Mouse (Mus musculus) G1E (cell line): ENCODE results near the gene Aprt. TPM values are rescaled to one million over a fixed set of nuclear protein-coding genes. Genes with fewer than 3 reads are reported as not detected.

Source experiments
- ATAC-seq: 2 replicates; pipeline ENCODE4 v1.8.0; 2016; ENCODE audit warnings: mild to moderate bottlenecking; ENCODE audit not compliant: insufficient number of reproducible peaks, poor library complexity, low FRiP score, severe bottlenecking; ENCODE audit errors: extremely low read depth
- DNase-seq: peaks from one replicate; pipeline ENCODE4 v3.0.0; 2012; ENCODE audit warnings: low spot score
- H3K27me3 ChIP-seq: 2 replicates; pipeline ENCODE4 v1.6.1; 2012; ENCODE audit warnings: mild to moderate bottlenecking, low read length, inconsistent platforms; ENCODE audit not compliant: insufficient read depth
- H3K36me3 ChIP-seq: replicated peaks from 2 replicates; pipeline ENCODE3; 2012; ENCODE audit warnings: mild to moderate bottlenecking, inconsistent platforms
- H3K4me1 ChIP-seq: 2 replicates; pipeline ENCODE4 v1.6.1; 2012; ENCODE audit warnings: low read depth, low read length, inconsistent platforms, mixed read lengths; ENCODE audit not compliant: insufficient read depth
- H3K4me3 ChIP-seq: 2 replicates; pipeline ENCODE4 v1.5.1; 2012; ENCODE audit warnings: low read depth, mild to moderate bottlenecking, inconsistent platforms, low read length, moderate library complexity, mixed read lengths
- H3K9me3 ChIP-seq: replicated peaks from 2 replicates; pipeline ENCODE4 v1.6.1; 2012; ENCODE audit warnings: inconsistent platforms
- CTCF ChIP-seq: IDR thresholded peaks from 2 replicates; pipeline ENCODE4 v1.5.1; 2012; ENCODE audit warnings: low read depth, low read length, inconsistent platforms, mixed read lengths
- GATA1 ChIP-seq: IDR thresholded peaks from 2 replicates; pipeline ENCODE4 v1.6.1; 2012; ENCODE audit warnings: borderline replicate concordance, low read length, inconsistent platforms, mixed read lengths
- GATA2 ChIP-seq: IDR thresholded peaks from 2 replicates; pipeline ENCODE4 v1.6.1; 2012; ENCODE audit warnings: low read depth, low read length, inconsistent platforms, borderline replicate concordance
- POLR2AphosphoS5 ChIP-seq: IDR thresholded peaks from 2 replicates; pipeline ENCODE4 v1.6.1; 2012; ENCODE audit warnings: low read depth, low read length, inconsistent platforms; ENCODE audit not compliant: insufficient replicate concordance
- TAL1 ChIP-seq: conservative IDR thresholded peaks from 2 replicates; pipeline ENCODE4 v1.6.1; 2012; ENCODE audit warnings: low read depth, low read length, inconsistent platforms, mixed read lengths
- polyA plus RNA-seq: library from polyadenylated mRNA; stranded (reverse); fragments of >175 nt; gene quantifications from 2 replicates; pipeline ENCODE4 v1.2.3, GENCODE M21; 2012
- total RNA-seq, 2 experiments: library from RNA; stranded (forward) in 1 of 2; stranded (reverse) in 1 of 2; fragments of 200-1000 nt in 1 of 2; fragments of >200 nt in 1 of 2; fragmentation: Nextera tagmentation in 1 of 2; gene quantifications; 2 replicates each; pipeline ENCODE4 v1.2.3; 2014 to 2017

The Aprt gene
- total and polyA plus RNA-seq, 3 experiments = 100.0 to 389 (median 112) TPM

GRCm38 (mm10) chr8:122548891-122549439, 27.7 kb downstream of the Aprt start:
- DNase-seq (no peak), ATAC-seq (no peak)
- Histone ChIP-seq H3K36me3 (peaks cover 45% of the 10 kb centered on the region), H3K9me3 (0 out of 2 replicates have a peak, but pooled peaks cover under 1% of the 10 kb centered on the region), H3K27me3 (no peaks in the 10 kb centered on the region), H3K4me1 (peaks cover 78% of the 10 kb centered on the region), H3K4me3 (peak overlapping the region; percentile 86)
- TF ChIP-seq POLR2AphosphoS5 = no peak
- TF ChIP-seq CTCF = no peak
- TF ChIP-seq GATA2 = no peak
- TF ChIP-seq GATA1 = no peak
- TF ChIP-seq TAL1 = no peak

GRCm38 (mm10) chr8:122548331-122548730, 28.4 kb downstream of the Aprt start:
- no peak for TF ChIP-seq TAL1
- TF ChIP-seq CTCF = no peak
- no peak for TF ChIP-seq POLR2AphosphoS5
- TF ChIP-seq GATA2 = no peak
- no peak for TF ChIP-seq GATA1
- DNase-seq = no peak
- H3K4me3 ChIP-seq = peak overlapping the region; percentile 86
- no peaks in the 10 kb centered on the region for H3K27me3 ChIP-seq
- H3K4me1 ChIP-seq = peaks cover 79% of the 10 kb centered on the region
- H3K9me3 ChIP-seq = 0 out of 2 replicates have a peak, but pooled peaks cover 2% of the 10 kb centered on the region
- peaks cover 51% of the 10 kb centered on the region for H3K36me3 ChIP-seq
- ATAC-seq = no peak

- Histone ChIP-seq H3K27me3 (no peaks in the 10 kb centered on the region), H3K4me1 (peaks cover 82% of the 10 kb centered on the region), H3K9me3 (0 out of 2 replicates have a peak, but pooled peaks cover 2% of the 10 kb centered on the region), H3K36me3 (peaks cover 56% of the 10 kb centered on the region), H3K4me3 (peak overlapping the region; percentile 86)
- peak; percentile 86 for DNase-seq
- TF ChIP-seq GATA1 (no peak), GATA2 (no peak), TAL1 (no peak)
- peak; percentile 76 for ATAC-seq
Measured at GRCm38 (mm10) chr8:122547815-122548214, 28.9 kb downstream of the Aprt start.

- TF ChIP-seq CTCF (no peak), TAL1 (no peak), GATA1 (no peak)
- Histone ChIP-seq H3K4me1 (peaks cover 88% of the 10 kb centered on the region), H3K36me3 (peaks cover 65% of the 10 kb centered on the region), H3K27me3 (no peaks in the 10 kb centered on the region), H3K9me3 (0 out of 2 replicates have a peak, but pooled peaks cover 2% of the 10 kb centered on the region), H3K4me3 (peak overlapping the region; percentile 86)
- ATAC-seq (no peak), DNase-seq (no peak)
Measured at GRCm38 (mm10) chr8:122546811-122547453, 29.8 kb downstream of the Aprt start.

- H3K4me1 ChIP-seq = peaks cover 89% of the 10 kb centered on the region
- peaks cover 72% of the 10 kb centered on the region for H3K36me3 ChIP-seq
- H3K9me3 ChIP-seq = 0 out of 2 replicates have a peak, but pooled peaks cover 2% of the 10 kb centered on the region
- TF ChIP-seq GATA2 (no peak), POLR2AphosphoS5 (no peak), CTCF (no peak), GATA1 (no peak), TAL1 (no peak)
- peak; percentile 62 for ATAC-seq
- DNase-seq = peak; percentile 81
- H3K4me3 ChIP-seq = peak overlapping the region; percentile 86; the same call in 1 of the 2 replicates
- no peaks in the 10 kb centered on the region for H3K27me3 ChIP-seq
Measured at GRCm38 (mm10) chr8:122546066-122546755, 30.5 kb downstream of the Aprt start.

- Histone ChIP-seq H3K27me3 (no peaks in the 10 kb centered on the region), H3K4me1 (peaks cover 93% of the 10 kb centered on the region), H3K4me3 (no peak overlapping the region), H3K36me3 (peaks cover 83% of the 10 kb centered on the region), H3K9me3 (peaks cover 4% of the 10 kb centered on the region)
- no peak for TF ChIP-seq TAL1
- no peak for TF ChIP-seq GATA2
- TF ChIP-seq GATA1 = no peak
- TF ChIP-seq POLR2AphosphoS5 = no peak
- TF ChIP-seq CTCF = no peak
- DNase-seq (no peak), ATAC-seq (no peak)
Measured at GRCm38 (mm10) chr8:122544138-122544537, 32.6 kb downstream of the Aprt start.
